Mouse (Mus musculus) layer of hippocampus, adult 9-11 months (tissue): ENCODE data around the gene Plekhh2.

Experiments
- DNase-seq: peaks from one replicate; pipeline ENCODE4 v3.0.0; 2022

The Plekhh2 gene

GRCm38 (mm10) chr17:84611971-84612370 is 100.3 kb downstream of the Plekhh2 start:
- no peak for DNase-seq

GRCm38 (mm10) chr17:84615811-84616210 is 104.1 kb downstream of the Plekhh2 start:
- DNase-seq: no peak

- no peak for DNase-seq
Observed at GRCm38 (mm10) chr17:84616526-84617074, 104.9 kb downstream of the Plekhh2 start.

- DNase-seq: no peak
Observed at GRCm38 (mm10) chr17:84617953-84618352, 106.3 kb downstream of the Plekhh2 start.

GRCm38 (mm10) chr17:84619112-84619511 is 107.4 kb downstream of the Plekhh2 start:
- no peak for DNase-seq

- DNase-seq: no peak
Observed at GRCm38 (mm10) chr17:84620076-84620475, 108.4 kb downstream of the Plekhh2 start.

GRCm38 (mm10) chr17:84620610-84621009 is 108.9 kb downstream of the Plekhh2 start:
- no peak for DNase-seq

- DNase-seq: no peak
Observed at GRCm38 (mm10) chr17:84621209-84621608, 109.5 kb downstream of the Plekhh2 start.

GRCm38 (mm10) chr17:84622028-84622427 is 110.3 kb downstream of the Plekhh2 start:
- DNase-seq: no peak

- no peak for DNase-seq
Observed at GRCm38 (mm10) chr17:84622873-84623272, 111.2 kb downstream of the Plekhh2 start.

GRCm38 (mm10) chr17:84626276-84626856 is 114.7 kb downstream of the Plekhh2 start, which contains the start of gene Dync2li1:
Dync2li1 (plus strand) TSS chr17:84626496.
- peak; percentile 94 for DNase-seq

GRCm38 (mm10) chr17:84626857-84627305 is 115.2 kb downstream of the Plekhh2 start:
- no peak for DNase-seq

GRCm38 (mm10) chr17:84627721-84628120 is 116.0 kb downstream of the Plekhh2 start:
- no peak for DNase-seq

GRCm38 (mm10) chr17:84628611-84629010 is 116.9 kb downstream of the Plekhh2 start:
- DNase-seq: no peak

GRCm38 (mm10) chr17:84631836-84632235 is 120.1 kb downstream of the Plekhh2 start:
- no peak for DNase-seq

GRCm38 (mm10) chr17:84633443-84633842 is 121.7 kb downstream of the Plekhh2 start:
- DNase-seq: no peak

GRCm38 (mm10) chr17:84636328-84636727 is 124.6 kb downstream of the Plekhh2 start:
- no peak for DNase-seq

- DNase-seq: no peak
Observed at GRCm38 (mm10) chr17:84637971-84638370, 126.3 kb downstream of the Plekhh2 start.

- DNase-seq: no peak
Observed at GRCm38 (mm10) chr17:84639796-84640378, 128.2 kb downstream of the Plekhh2 start.

- DNase-seq: peak; percentile 17
Observed at GRCm38 (mm10) chr17:84641893-84642292, 130.2 kb downstream of the Plekhh2 start.

GRCm38 (mm10) chr17:84642324-84642723 is 130.6 kb downstream of the Plekhh2 start:
- DNase-seq: no peak

- DNase-seq: no peak
Observed at GRCm38 (mm10) chr17:84644292-84645050, 132.8 kb downstream of the Plekhh2 start.

- DNase-seq: no peak
Observed at GRCm38 (mm10) chr17:84645119-84645518, 133.4 kb downstream of the Plekhh2 start.

- no peak for DNase-seq
Observed at GRCm38 (mm10) chr17:84645894-84646293, 134.2 kb downstream of the Plekhh2 start.
